Mouse (Mus musculus) MEL (cell line): Measurements from ENCODE around the gene Cmya5. TPM values are rescaled to one million over a fixed set of nuclear protein-coding genes. Genes with fewer than 3 reads are reported as not detected.

Source experiments
- DNase-seq: peaks from one replicate; pipeline ENCODE4 v3.0.0; 2011; ENCODE audit warnings: low read depth, low spot score
- H3K27ac ChIP-seq: 2 replicates; pipeline ENCODE4 v1.5.1; 2012; ENCODE audit warnings: low read depth, mild to moderate bottlenecking, control low read depth, low read length, moderate library complexity; ENCODE audit not compliant: control insufficient read depth
- H3K27me3 ChIP-seq, 2 experiments: fragments of 150-350 bp in 1 of 2; sonication (generic) in 1 of 2; 2 replicates each; pipeline ENCODE4 v1.6.1; 2012; ENCODE audit warnings: low read length in 2 of 2, mild to moderate bottlenecking in 2 of 2, improper control_type of control experiment in 1 of 2, moderate library complexity in 1 of 2; ENCODE audit not compliant: insufficient read depth in 2 of 2, control insufficient read depth in 1 of 2
- H3K36me3 ChIP-seq, 2 experiments: 2 replicates each; pipeline ENCODE4 v1.6.1; 2012 to 2014; ENCODE audit warnings: low read length in 2 of 2, improper control_type of control experiment in 1 of 2, inconsistent platforms in 1 of 2, mild to moderate bottlenecking in 1 of 2; ENCODE audit not compliant: insufficient read depth in 2 of 2, control insufficient read depth in 1 of 2
- H3K4me1 ChIP-seq, 2 experiments: fragments of 150-350 bp in 1 of 2; sonication (generic) in 1 of 2; 2 replicates each; pipeline ENCODE4 v1.6.1; 2012; ENCODE audit warnings: low read length in 2 of 2, improper control_type of control experiment in 1 of 2, mild to moderate bottlenecking in 1 of 2; ENCODE audit not compliant: insufficient read depth in 2 of 2, control insufficient read depth in 1 of 2
- H3K4me3 ChIP-seq, 2 experiments: fragments of 150-350 bp in 1 of 2; sonication (generic) in 1 of 2; 2 replicates each; pipeline ENCODE4 v1.5.1; 2012; ENCODE audit warnings: low read depth in 2 of 2, low read length in 2 of 2, mild to moderate bottlenecking in 2 of 2, moderate library complexity in 2 of 2, control low read depth in 1 of 2, improper control_type of control experiment in 1 of 2; ENCODE audit not compliant: control insufficient read depth in 1 of 2, insufficient read depth in 1 of 2
- H3K79me2 ChIP-seq: 2 replicates; pipeline ENCODE4 v1.6.1; 2012; ENCODE audit warnings: mild to moderate bottlenecking, low read length, moderate library complexity; ENCODE audit not compliant: control insufficient read depth, poor library complexity, insufficient read depth
- H3K9ac ChIP-seq: 2 replicates; pipeline ENCODE4 v1.6.1; 2012; ENCODE audit warnings: low read depth, mild to moderate bottlenecking, control low read depth, low read length, moderate library complexity; ENCODE audit not compliant: control insufficient read depth, poor library complexity, severe bottlenecking
- H3K9me3 ChIP-seq: fragments of 150-350 bp; sonication (generic); replicated peaks from 2 replicates; pipeline ENCODE4 v1.6.1; 2012; ENCODE audit warnings: mild to moderate bottlenecking, low read length, improper control_type of control experiment, moderate library complexity; ENCODE audit not compliant: insufficient read depth
- CHD1 ChIP-seq: IDR thresholded peaks from 2 replicates; pipeline ENCODE4 v1.6.1; 2012; ENCODE audit warnings: low read depth, mild to moderate bottlenecking, inconsistent platforms, low read length, improper control_type of control experiment
- CHD2 ChIP-seq: IDR thresholded peaks from 2 replicates; pipeline ENCODE4 v1.6.1; 2011; ENCODE audit warnings: low read length, improper control_type of control experiment
- E2F4 ChIP-seq: IDR thresholded peaks from 2 replicates; pipeline ENCODE4 v1.6.1; 2011; ENCODE audit warnings: low read depth, low read length, improper control_type of control experiment, borderline replicate concordance
- ELF1 ChIP-seq: IDR thresholded peaks from 2 replicates; pipeline ENCODE4 v1.6.1; 2014; ENCODE audit warnings: low read depth, mild to moderate bottlenecking, inconsistent platforms, low read length, improper control_type of control experiment, moderate library complexity
- EP300 ChIP-seq, 2 experiments: IDR thresholded peaks; 2 replicates each; pipeline ENCODE4 v1.6.1; 2011; ENCODE audit warnings: improper control_type of control experiment in 2 of 2, low read length in 2 of 2, low read depth in 1 of 2, mild to moderate bottlenecking in 1 of 2
- ETS1 ChIP-seq: IDR thresholded peaks from 2 replicates; pipeline ENCODE4 v1.6.1; 2012; ENCODE audit warnings: low read depth, mild to moderate bottlenecking, inconsistent platforms, low read length, improper control_type of control experiment, moderate library complexity
- GABPA ChIP-seq: IDR thresholded peaks from 2 replicates; pipeline ENCODE4 v1.6.1; 2012; ENCODE audit warnings: low read depth, mild to moderate bottlenecking, inconsistent platforms, low read length, improper control_type of control experiment, moderate library complexity
- GATA1 ChIP-seq: IDR thresholded peaks from 2 replicates; pipeline ENCODE4 v1.6.1; 2011; ENCODE audit warnings: low read depth, low read length, improper control_type of control experiment
- JUND ChIP-seq: IDR thresholded peaks from 2 replicates; pipeline ENCODE4 v1.6.1; 2011; ENCODE audit warnings: low read depth, mild to moderate bottlenecking, improper control_type of control experiment, low read length
- KAT2A ChIP-seq: conservative IDR thresholded peaks from 2 replicates; pipeline ENCODE4 v1.6.1; 2012; ENCODE audit warnings: low read depth, low read length, improper control_type of control experiment, inconsistent platforms
- MAFK ChIP-seq: IDR thresholded peaks from 2 replicates; pipeline ENCODE4 v1.6.1; 2011; ENCODE audit warnings: low read depth, mild to moderate bottlenecking, low read length, improper control_type of control experiment, borderline replicate concordance
- MAX ChIP-seq: IDR thresholded peaks from 2 replicates; pipeline ENCODE4 v1.6.1; 2011; ENCODE audit warnings: low read length, improper control_type of control experiment
- MAZ ChIP-seq: IDR thresholded peaks from 2 replicates; pipeline ENCODE4 v1.6.1; 2012; ENCODE audit warnings: low read depth, mild to moderate bottlenecking, inconsistent platforms, low read length, improper control_type of control experiment
- MYB ChIP-seq: IDR thresholded peaks from 2 replicates; pipeline ENCODE4 v1.6.1; 2011; ENCODE audit warnings: mild to moderate bottlenecking, low read depth, low read length, improper control_type of control experiment
- POLR2AphosphoS2 ChIP-seq: IDR thresholded peaks from 2 replicates; pipeline ENCODE4 v1.6.1; 2011; ENCODE audit warnings: low read length, improper control_type of control experiment
- POLR2AphosphoS5 ChIP-seq: IDR thresholded peaks from 2 replicates; pipeline ENCODE4 v1.6.1; 2012; ENCODE audit warnings: low read depth, borderline replicate concordance, mild to moderate bottlenecking, inconsistent platforms, low read length, moderate library complexity, mixed read lengths
- RAD21 ChIP-seq: IDR thresholded peaks from 2 replicates; pipeline ENCODE4 v1.6.1; 2011; ENCODE audit warnings: mild to moderate bottlenecking, low read depth, low read length, improper control_type of control experiment
- RCOR1 ChIP-seq: IDR thresholded peaks from 2 replicates; pipeline ENCODE4 v1.6.1; 2012; ENCODE audit warnings: low read depth, mild to moderate bottlenecking, inconsistent platforms, low read length, improper control_type of control experiment
- TBP ChIP-seq: IDR thresholded peaks from 2 replicates; pipeline ENCODE4 v1.8.0; 2011; ENCODE audit warnings: low read depth, low read length, improper control_type of control experiment
- TCF12 ChIP-seq: IDR thresholded peaks from 2 replicates; pipeline ENCODE4 v1.6.1; 2014; ENCODE audit warnings: low read depth, mild to moderate bottlenecking, inconsistent platforms, low read length, improper control_type of control experiment, moderate library complexity
- USF1 ChIP-seq: IDR thresholded peaks from 2 replicates; pipeline ENCODE4 v1.6.1; 2014; ENCODE audit warnings: low read depth, mild to moderate bottlenecking, inconsistent platforms, low read length, improper control_type of control experiment, moderate library complexity
- USF2 ChIP-seq, 2 experiments: IDR thresholded peaks; 2 replicates each; pipeline ENCODE4 v1.6.1; 2011 to 2012; ENCODE audit warnings: improper control_type of control experiment in 2 of 2, low read length in 2 of 2, borderline replicate concordance in 1 of 2, inconsistent platforms in 1 of 2, low read depth in 1 of 2, mild to moderate bottlenecking in 1 of 2; ENCODE audit not compliant: insufficient read depth in 1 of 2
- ZC3H11A ChIP-seq: IDR thresholded peaks from 2 replicates; pipeline ENCODE4 v1.6.1; 2012; ENCODE audit warnings: low read depth, mild to moderate bottlenecking, inconsistent platforms, low read length, improper control_type of control experiment
- ZKSCAN1 ChIP-seq: IDR thresholded peaks from 2 replicates; pipeline ENCODE4 v1.6.1; 2012; ENCODE audit warnings: low read depth, mild to moderate bottlenecking, inconsistent platforms, low read length, improper control_type of control experiment, moderate library complexity
- ZMIZ1 ChIP-seq: IDR thresholded peaks from 2 replicates; pipeline ENCODE4 v1.6.1; 2012; ENCODE audit warnings: low read depth, mild to moderate bottlenecking, inconsistent platforms, low read length, improper control_type of control experiment, moderate library complexity
- ZNF384 ChIP-seq: IDR thresholded peaks from 2 replicates; pipeline ENCODE4 v1.6.1; 2012; ENCODE audit warnings: low read depth, mild to moderate bottlenecking, inconsistent platforms, low read length, improper control_type of control experiment
- polyA plus RNA-seq, 2 experiments: library from polyadenylated mRNA; stranded (reverse) in 1 of 2; unstranded in 1 of 2; fragments of >175 nt in 1 of 2; fragments of >200 nt in 1 of 2; gene quantifications; 2 replicates each; pipeline versions ENCODE4 v1.2.1 to v1.2.4; 2012; ENCODE audit warnings: low replicate concordance in 2 of 2, low read depth in 1 of 2; ENCODE audit not compliant: insufficient read length in 2 of 2, insufficient read depth in 1 of 2, missing spikeins in 1 of 2
- total RNA-seq: library from RNA; depleted of rRNA; stranded (reverse); fragments of 300-350 nt; gene quantifications from 2 replicates; pipeline ENCODE4 v1.2.3, GENCODE M21; 2012

Gene Cmya5
- total and polyA plus RNA-seq, 3 experiments = under 0.01 TPM; not detected in 2

DNA sequence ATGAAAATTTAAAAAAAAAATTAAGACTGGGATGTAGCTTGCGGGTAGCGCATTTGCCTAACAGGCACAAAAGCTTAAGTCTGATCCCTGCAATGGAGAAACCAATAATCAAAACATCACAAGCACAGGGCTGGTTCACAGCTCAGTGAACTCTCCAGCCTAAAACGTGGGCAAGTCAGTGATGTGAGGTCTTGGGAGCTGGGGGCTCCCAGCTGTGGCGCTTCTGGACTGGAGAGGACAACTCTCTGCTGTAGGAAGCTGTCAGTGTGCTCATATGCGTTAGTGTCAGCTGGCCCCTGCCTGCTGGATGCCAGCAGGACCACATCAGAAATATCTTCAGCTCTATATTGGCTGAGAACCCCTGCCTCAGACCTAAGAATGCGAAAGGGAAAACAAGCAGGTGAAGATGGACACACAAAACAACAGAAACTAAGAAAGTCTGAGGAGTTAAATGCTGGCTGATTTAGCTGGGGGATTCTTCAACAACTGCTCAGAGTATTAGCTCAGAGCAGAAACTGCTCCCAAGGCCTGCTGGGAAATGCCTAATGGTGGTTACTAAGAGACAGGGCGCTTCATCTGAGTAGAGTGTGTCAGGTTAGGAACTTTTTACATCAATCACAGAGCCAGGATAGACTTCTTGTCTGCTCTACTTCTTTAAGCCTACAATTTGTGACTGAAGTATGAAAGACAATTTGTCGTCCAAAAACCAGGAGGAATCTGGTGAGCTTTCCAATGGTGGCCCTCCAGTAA is 16.2 kb downstream of the Cmya5 start:
- Histone ChIP-seq H3K36me3 (no peaks in the 10 kb centered on the region), H3K79me2 (no peaks in the 10 kb centered on the region), H3K9ac (no peak overlapping the region), H3K9me3 (no peaks in the 10 kb centered on the region), H3K4me3 (no peak overlapping the region), H3K4me1 (no peaks in the 10 kb centered on the region), H3K27ac (no peak overlapping the region), H3K27me3 (no peaks in the 10 kb centered on the region)
- no peak for TF ChIP-seq KAT2A
- no peak for TF ChIP-seq EP300 (IDR thresholded peaks at IDR 0.05; ENCODE audit: low read depth in 1 of 2, low read length in 2 of 2)
- no peak for TF ChIP-seq RAD21
- no peak for TF ChIP-seq ZC3H11A
- TF ChIP-seq USF2 (IDR thresholded peaks at IDR 0.05; ENCODE audit: borderline replicate concordance in 1 of 2, insufficient read depth in 1 of 2, low read depth in 1 of 2, low read length in 2 of 2) = no peak
- TF ChIP-seq RCOR1 = no peak
- no peak for TF ChIP-seq ELF1
- TF ChIP-seq GABPA = no peak
- no peak for TF ChIP-seq ZKSCAN1
- no peak for TF ChIP-seq TCF12
- no peak for TF ChIP-seq CHD1
- no peak for TF ChIP-seq TBP
- TF ChIP-seq ZMIZ1 = no peak
- no peak for TF ChIP-seq MAX
- TF ChIP-seq MAZ = no peak
- TF ChIP-seq ETS1 = no peak
- TF ChIP-seq ZNF384 = no peak
- TF ChIP-seq POLR2AphosphoS5 = no peak
- TF ChIP-seq GATA1 = no peak
- no peak for DNase-seq

DNA sequence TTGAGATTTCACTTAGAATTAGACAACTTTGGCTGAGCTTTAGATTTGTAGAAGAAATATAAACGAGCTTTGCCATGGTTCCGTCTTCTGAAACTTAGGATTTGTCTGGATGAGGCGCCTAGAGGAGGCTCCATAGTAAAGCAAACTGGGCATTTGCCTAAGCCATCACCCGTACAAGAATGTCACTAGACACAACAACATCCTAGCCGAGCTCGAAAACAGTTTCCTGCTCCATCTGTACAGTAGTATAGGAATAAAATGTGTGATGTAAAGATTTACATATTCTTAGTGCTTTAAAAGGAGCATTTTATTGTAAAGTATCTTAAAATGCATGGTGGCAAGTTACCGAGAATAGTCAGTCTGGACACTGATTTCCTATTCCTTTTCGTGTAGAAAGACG is 22.2 kb downstream of the Cmya5 start:
- no peak for TF ChIP-seq KAT2A
- no peak for TF ChIP-seq USF2 (IDR thresholded peaks at IDR 0.05; ENCODE audit: borderline replicate concordance in 1 of 2, insufficient read depth in 1 of 2, low read depth in 1 of 2, low read length in 2 of 2)
- no peak for TF ChIP-seq E2F4
- no peak for TF ChIP-seq CHD1
- TF ChIP-seq MYB = no peak
- TF ChIP-seq TCF12 = no peak
- no peak for TF ChIP-seq CHD2
- TF ChIP-seq ZNF384 = no peak
- no peak for TF ChIP-seq ZKSCAN1
- no peak for TF ChIP-seq JUND
- TF ChIP-seq MAFK = no peak
- no peak for TF ChIP-seq POLR2AphosphoS2
- TF ChIP-seq USF1 = no peak
- TF ChIP-seq, all 39 proteins: peak for 0
- H3K9ac ChIP-seq = no peak overlapping the region
- no peak overlapping the region for H3K27ac ChIP-seq
- H3K79me2 ChIP-seq = no peaks in the 10 kb centered on the region
- H3K4me1 ChIP-seq = no peaks in the 10 kb centered on the region
- H3K4me3 ChIP-seq = no peak overlapping the region
- no peak for DNase-seq
- no peaks in the 10 kb centered on the region for H3K36me3 ChIP-seq
- H3K9me3 ChIP-seq = no peaks in the 10 kb centered on the region
- no peaks in the 10 kb centered on the region for H3K27me3 ChIP-seq
